Mouse (Mus musculus) common myeloid progenitor, adult 5-6 weeks (primary cell): ENCODE results near the gene Lgsn. TPM values are rescaled to one million over a fixed set of nuclear protein-coding genes. Genes with fewer than 3 reads are reported as not detected.

Experiments used
- ATAC-seq: replicated peaks from 2 replicates; pipeline ENCODE4 v1.8.0; 2016; ENCODE audit warnings: low read depth, mild to moderate bottlenecking, moderate TSS enrichment, inconsistent platforms; ENCODE audit not compliant: poor library complexity, severe bottlenecking
- total RNA-seq: library from RNA; stranded (forward); fragments of 200-1000, 187-1606 nt; gene quantifications from 2 replicates; pipeline ENCODE4 v1.2.3, GENCODE M21; 2017

The Lgsn gene
- total RNA-seq, result not detected in 2 replicates

DNA sequence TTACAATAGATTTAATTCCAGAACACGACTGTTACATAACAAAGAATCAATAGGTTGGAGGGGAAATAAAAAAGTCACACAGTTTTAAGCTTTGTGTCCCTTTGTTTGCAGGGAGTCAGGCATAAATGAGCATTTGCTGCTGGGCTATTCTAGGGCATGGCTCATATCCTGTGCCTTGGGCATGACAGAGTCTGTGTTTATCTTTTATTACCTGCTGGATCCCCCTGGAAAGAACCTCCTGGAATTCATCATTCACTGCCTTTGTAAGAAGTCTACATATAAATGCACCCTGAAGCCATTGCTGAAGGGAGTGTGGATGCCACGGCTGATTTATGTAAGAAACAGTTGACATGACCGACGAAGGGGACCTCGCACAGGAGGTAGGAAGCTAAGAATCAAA, at the start of gene Lgsn:
Gene Lgsn, plus strand, starts transcription at position 301 of the 400 bp plus-strand sequence.
- no peak for ATAC-seq

DNA sequence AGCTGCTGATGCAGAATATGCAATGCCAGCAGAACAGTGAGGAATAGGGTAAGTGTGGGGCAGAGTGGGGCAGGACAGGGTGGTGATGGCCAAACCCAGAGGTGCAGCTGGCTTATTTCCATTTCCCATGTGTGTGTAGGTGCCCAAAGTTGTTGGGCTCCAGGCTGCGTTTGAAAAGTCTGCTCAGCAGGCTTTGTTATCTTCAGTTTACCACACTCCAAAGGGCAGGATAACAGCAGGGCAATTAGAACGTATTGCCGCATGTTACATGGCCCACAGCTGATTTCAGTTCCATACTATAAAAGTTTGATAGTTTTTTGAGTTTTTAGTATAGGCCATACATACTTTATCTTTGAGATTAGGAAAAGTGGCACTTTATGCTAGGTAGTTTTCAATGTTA, 37.8 kb upstream of the Lgsn start:
- no peak for ATAC-seq

DNA sequence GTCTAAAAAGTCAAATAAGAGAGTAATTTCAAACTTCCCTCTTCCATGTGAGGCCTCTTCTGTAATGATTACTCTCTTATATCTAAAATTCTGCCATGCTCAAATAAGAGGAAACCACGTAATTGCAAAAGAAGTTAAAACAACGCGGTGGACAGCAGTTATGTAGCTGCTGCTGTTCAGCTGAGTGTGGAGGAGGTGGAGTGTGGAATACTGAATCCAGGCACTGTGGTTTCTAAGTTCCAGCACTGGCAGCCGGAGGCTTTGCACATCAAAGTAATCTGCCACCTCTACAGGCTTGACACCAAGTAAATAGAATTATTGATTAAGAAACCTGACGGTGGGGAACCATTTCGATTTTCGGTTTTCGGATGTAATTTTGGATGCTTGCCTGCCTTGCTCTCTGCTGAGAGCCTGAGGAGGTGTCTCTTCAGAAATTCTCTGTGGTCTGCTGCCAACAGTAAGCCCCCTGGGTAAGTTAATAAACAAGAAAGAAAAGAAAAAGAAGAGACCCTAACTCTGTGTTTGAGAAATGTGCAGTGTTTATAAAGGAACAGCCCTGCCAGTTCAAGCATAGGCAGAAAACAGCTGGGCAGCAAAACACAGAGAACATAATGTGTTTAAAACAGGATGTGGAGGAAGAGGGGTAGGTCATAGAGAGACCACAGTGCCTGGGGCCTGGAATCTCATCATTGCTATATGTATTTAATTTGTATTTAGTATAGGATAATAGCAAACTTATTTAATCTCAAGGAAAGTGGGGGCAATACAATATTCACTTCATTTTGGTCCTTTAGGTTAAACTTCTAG, 33.7 kb upstream of the Lgsn start:
- ATAC-seq, result peak; percentile 68

DNA sequence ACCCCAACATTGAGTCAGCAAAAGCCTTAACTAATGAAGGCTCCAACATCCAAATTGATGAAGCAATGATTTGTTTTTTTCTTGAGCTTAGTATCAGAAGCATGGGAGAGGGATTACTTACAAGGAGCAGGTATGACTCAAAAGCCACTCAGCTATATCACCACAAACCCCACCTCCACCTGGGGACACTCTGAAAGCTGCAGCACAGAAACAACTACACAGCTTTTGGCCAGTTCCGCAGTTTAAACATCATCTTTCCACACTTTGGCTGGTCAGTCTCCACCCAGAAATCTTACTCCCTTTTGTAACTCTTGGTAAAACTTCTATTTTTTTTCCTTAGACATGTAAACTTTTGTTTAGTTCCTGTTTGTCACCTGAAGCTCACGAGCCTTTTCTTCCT, 32.6 kb upstream of the Lgsn start:
- no peak for ATAC-seq

DNA sequence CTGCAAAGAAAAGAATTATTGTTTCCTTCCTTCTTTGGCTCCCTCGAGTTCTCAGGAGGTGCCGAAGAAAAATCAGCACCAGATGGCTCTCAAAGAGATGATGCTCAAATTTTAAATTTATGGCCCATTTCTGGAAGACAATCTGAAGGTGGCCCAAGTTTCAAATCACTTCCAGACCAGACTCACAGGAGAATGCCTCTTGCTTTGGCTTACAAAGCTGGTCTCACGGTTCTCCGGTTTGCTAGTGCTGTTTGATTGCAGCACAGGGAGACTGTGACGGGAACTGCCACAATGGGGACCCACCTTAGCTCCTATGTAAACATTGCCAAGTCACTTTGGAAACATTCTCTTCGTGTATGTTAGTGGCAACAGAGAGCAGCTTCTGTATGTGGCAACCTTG, 26.5 kb upstream of the Lgsn start:
- no peak for ATAC-seq

DNA sequence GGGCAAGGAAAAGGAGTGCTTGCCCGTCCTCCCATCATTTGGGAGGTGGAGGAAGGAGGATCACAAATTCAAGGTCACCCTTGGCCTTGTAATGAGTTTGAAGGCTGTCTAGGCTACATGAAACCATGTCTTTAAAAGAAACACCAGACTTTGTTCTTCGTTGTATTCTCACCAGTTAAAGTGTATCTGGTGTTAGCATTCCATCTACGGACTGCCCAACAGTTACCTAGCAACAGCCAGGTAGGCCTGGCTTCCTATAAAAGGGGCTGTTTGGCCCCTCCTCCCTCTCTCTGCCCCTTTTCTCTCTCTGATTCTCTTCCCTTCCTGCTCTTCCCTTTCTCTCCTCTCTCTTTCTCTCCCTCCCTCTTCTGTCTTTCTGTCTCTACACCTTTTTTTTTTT, 25.7 kb upstream of the Lgsn start:
- no peak for ATAC-seq

DNA sequence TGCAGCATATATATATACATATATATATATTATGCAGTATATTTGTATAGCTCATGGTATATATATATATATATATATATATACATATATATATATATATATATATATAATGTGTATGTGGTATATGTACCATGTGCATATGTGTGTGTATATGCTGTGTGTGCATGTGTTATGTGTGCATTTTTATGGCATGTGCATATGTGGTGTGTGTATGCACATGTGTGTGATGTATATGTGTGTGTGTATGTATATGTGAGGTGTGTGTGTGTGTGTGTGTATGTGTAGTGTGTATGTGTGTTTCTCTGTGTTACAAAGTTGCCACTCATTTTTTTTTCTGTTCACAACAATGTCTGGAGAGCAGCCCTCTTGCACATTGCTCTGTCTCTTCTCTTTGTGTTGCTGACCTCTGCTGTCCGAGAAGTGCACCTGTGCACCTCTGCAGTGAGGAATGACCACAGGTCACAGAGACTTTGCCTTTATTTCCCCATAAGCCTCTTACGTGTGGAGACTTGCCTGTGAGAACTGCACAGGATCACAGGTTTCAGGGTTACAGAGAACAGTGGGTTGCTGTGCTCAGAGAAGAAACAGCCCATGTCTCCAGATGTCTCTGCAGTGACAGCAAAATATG, 23.3 kb upstream of the Lgsn start:
- no peak for ATAC-seq

DNA sequence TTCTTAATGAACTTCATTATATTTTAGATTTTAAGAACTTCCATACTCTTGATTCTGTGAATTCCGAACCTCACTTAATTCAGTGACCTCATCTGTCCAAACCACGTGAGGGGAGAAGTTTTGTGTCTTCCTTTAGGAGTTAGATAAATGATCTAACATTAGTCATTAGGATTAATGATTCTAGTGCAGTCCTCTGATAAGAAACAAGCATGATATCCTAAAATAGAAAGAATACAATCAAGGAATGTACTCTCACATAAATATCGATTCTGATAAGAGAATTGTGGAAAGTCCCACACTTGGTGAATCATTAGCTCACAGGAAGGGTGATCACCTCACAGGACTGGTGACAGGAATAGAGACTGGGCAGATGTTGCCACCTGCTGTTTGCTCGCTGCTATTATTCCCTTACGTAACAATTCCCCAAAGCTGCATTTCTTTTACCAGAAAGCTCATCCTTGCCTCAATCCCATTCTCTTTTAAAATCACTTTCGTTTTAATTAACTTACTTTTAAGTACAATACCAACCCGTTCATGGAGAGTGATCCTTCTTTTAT, 22.3 kb upstream of the Lgsn start:
- ATAC-seq, result peak; percentile 99

DNA sequence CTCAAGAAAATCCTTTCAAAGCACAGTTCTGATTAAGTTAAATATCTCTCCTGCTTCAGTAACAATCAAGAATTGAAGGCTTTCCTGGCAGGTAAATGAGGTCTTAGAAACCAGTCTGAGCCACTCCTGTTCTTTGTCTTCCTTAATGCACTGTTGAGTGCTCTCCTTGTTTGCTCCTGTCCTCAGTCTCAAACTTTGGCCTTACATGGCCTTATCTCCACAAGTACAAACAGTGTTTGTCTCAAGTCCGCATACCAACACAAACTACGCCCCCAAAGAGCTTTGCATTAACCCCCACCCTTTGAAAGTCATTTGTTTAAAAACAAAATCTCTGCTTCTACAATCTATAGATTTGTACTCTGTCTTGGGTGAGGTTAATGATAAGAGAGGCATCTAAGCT, 20.0 kb upstream of the Lgsn start:
- ATAC-seq, result no peak

DNA sequence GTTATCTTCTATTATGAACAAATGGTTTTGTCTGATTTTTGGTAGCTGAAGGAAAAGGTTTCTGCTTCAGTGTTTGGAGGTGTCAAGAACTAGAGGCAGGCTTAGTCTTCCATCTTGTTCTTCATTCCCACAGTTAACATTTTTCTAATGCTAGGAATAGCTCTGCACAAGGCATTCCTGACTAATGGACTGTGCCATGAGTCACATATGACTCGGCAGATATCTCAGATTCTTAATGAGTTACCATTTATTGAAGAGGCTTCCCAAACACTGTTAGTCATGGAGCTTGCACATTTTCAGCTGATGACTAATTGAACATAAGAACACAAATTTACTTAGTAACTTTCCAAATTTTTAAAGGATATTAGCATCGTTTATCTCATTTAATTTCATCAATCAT, 19.3 kb upstream of the Lgsn start:
- ATAC-seq, result no peak

DNA sequence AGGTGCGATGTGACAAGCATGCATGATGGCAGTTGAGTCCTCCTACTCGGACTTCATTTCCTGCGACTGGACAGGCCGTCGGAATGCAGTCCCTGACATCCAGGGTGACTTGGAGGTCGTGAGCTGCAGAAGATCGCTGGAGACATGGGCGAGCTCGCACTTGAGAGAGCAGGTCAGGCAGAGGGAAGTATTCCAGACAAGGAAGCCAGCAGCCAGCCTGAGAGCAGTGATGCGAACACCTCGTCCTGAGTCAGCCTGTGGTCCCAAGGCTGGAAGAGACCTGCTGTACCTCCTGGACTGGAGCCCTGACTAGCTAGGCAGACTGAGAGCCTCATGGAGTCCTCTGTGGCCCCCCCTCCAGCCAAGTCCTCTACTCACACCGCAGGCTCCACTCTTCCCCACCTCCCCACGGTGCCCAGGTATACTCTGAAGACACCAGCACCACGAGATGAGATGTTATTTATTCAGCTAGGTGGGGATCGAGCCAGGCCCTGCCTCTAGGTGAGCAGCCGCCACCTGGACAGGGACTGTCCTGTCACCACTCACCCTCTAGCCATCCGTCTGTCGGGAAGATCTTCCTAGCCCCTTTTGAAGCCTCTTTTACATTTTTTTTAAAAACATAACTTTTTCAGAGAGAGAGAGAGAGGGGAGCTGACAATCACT, 11.5 kb upstream of the Lgsn start:
- ATAC-seq, result no peak

DNA sequence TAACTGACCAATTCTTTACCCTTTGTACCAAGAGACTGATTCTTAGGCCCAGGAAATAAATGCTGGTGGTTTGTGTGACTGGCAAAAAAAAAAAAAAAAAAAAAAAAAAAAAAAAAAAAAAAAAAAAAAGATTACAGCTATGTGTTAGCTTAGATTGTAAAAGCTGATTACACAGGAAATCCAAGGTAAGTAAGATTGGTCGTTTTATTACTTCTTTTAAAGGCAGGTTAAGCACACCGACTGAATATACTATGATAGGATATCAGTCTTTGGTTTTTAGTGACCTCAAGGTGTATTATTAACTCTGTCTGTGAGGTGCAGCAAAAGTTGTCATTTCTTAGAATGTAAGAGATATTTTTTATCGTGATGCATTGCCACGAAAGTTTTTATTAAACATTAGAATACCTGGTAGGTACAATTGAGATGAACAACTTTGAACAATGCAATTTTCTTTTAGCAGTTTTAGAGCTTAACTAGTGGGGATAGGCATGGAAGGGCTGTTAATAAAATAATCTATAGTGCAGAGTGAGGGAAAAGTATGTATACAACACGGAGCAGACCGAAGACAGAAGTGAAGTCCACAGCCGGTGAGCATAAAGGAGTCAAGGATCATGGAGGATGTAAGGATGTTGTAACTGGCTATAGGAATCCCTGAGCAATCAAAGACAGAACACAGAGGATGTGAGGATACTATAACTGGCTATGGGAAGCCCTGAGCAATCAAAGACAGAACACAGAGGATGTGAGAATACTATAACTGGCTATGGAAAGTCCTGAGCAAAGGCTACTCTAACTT, 10.7 kb upstream of the Lgsn start:
- ATAC-seq, result no peak

DNA sequence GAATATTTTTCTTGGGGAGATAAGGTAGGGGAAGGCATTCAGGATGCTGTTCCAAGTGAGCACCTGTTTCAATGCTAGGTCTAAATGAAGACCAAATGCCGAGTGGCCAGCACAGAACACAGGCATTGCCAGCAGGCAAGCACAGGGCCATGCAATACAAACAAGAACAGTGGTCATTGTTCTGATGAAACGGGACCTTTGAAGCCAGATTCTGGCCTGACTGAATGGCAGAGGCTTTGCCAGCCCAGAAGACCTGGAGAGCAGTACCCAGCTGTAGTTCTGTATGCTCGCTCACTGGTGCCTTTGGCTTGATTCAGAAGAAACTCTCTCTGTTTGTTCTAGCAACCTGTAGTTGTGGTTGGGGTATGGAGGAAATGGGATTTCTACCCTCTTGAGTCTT, 800 bp upstream of the Lgsn start:
- no peak for ATAC-seq

DNA sequence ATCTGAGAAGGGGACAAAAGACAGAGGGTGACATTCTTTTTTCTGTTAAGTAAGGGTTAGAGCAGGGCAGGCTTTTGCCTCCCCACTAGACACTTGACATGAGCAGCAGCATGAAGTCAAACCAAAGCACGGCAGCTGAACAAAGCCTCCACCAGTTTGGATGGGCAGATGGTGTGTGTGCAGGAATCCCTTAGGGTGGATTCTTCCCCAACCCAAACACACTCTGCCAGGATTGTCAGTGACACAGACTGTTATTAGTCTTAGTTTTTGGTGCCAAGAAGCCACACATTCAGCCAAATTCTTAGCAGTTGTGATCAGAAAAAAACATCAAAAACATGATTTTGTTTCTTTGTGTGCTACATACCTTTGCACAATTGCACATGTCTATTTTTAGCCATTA, 2.1 kb downstream of the Lgsn start:
- ATAC-seq, result no peak

DNA sequence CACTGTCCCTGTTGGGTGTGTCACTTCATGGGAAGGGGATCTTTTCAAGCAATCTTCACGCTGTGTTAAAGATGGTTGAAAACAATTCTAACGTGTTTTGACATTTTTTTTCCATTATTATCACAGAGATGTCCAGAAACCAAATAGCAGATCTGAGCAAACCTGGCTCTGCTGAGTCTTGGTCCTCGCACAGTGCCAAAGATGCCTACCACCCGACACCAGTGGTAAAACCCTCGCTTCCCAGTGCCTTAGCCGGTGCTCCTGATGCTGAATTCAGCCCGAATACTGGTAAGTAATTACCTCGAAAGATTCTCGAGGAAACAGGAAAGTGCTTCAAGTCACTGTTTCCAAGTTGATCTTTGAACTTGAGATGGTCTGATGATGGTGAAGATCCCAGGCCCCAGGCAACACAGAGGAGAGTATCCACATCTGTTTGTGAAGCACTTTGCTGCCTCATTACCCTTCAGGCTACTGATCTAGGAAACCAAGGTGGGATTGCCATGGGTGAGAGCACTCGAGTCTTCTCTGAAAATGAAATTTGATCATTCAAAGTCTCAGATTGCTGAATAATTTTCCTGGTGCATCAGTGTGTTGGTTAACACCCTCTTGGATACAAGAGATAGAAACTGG, 14.2 kb downstream of the Lgsn start:
- ATAC-seq, result no peak

DNA sequence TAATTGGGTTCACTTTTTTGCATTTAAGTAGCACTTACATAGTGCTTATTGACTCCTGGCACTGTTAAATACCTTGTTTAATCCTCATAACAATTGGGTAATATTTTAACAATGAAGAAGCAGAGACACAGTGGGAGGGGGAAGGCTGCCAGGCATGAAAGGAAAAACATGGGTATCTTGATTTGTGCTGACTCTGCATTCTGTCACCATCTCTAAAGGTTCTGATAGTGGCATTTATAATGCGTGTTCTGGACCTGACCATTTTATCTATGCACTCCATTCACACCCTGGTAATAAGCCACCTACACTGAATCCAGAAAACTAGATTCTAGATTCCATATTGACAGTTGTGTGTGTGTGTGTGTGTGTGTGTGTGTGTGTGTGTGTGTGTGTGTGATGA, 19.4 kb downstream of the Lgsn start:
- ATAC-seq, result no peak

DNA sequence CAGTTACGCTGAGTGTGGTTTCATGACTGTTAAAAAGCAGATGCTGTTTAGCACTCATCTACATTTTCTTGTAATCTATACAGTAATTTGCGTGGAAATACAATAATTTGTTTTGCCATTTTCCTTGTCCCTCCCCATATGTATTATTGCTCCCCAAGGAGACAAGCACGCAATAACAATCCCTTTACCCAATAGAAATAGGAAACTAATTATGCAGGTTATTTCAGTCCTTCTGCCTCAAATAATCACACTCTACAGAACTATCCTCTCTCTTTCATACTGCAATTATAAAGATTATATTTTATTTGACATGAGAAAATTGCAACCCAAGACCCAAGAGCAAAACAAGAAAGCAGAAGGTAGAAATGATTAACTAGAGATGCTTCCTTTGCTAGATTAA, 20.8 kb downstream of the Lgsn start:
- ATAC-seq, result no peak

DNA sequence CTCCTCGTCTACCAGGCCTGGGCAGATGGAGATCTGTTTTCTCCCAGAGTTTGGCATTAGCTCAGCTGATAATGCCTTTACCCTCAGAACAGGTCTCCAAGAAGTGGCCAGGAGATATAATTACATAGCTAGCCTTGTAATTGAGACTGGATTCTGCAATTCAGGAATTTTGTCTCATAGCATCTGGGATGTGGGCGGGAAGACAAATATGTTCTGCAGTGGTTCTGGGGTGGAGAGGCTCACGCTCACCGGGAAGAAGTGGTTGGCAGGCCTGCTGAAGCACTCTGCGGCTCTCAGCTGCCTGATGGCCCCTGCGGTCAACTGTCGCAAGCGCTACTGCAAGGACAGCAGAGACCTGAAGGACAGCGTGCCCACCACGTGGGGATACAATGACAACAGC, 27.6 kb downstream of the Lgsn start:
- ATAC-seq, result no peak

DNA sequence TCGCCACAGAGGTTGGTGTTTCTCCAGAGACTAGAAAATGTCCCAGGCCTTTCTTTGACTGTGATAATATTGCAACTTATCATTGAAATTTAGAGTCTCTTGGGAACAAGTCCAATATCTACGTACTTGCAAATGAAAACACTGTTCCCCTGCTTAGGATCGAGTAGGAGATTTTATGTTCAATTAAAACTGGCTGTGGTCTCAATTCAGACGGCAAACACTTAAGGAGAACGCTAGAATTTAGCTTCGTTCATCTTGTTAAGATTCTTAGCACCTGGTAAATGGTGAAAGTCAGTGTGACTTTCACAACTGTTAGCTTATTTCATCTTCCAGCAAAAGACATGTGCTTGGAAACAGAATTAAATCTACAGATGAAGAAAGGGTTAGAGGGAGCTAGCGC, 29.1 kb downstream of the Lgsn start:
- no peak for ATAC-seq

DNA sequence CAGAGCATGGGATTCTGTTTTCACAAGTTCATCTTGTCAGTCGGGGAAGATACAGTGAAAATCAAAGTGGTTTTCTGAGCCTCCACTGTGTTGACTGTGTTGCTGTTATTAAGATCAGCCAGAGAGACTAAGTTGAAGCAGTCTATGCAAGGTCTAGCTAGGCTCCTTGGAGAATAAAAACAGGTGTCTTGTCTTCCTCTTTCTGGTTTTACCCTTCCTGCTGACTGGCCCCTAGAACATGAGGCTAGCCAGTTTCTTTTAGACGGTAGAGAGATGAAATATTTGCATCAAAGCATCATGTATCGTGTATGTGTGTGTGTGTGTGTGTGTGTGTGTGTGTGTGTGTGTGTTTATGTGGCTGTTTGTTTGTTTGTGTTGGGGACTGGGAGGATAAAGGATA, 29.6 kb downstream of the Lgsn start:
- ATAC-seq, result no peak
